Mouse (Mus musculus): ENCODE measurements around the gene Ublcp1.

DNA sequence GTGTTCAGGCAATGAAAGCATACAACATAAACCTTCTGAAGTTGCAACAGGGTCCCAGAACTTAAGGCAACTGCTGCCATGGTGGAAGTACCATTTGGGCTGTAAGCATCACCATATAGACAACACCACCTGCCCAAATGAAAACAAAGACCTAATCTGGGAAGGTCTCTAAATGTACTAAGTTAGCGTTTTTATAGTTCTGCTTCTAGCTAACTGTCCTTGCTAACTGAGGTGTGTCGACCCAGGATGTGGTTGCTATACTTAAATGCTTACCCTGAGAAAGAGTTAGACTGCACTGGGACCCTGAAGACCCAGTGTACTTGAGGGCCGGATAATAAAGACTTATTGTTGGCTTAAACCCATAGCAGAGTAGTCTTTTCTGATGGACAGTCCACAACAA lies 5.2 kb upstream of the Ublcp1 start:
- no peak for TF ChIP-seq GATA1 (IDR thresholded peaks at IDR 0.05; ENCODE audit: low read length)
- no peak for TF ChIP-seq TAL1 (IDR thresholded peaks at IDR 0.05; ENCODE audit: low read length)

All from erythroblast, embryonic 14.5 days (primary cell).